Mouse (Mus musculus) liver, adult 2 months (tissue): ENCODE measurements around the gene Crlf3. TPM values are rescaled to one million over a fixed set of nuclear protein-coding genes. Genes with fewer than 3 reads are reported as not detected.

Experiments
- DNase-seq: peaks from one replicate; pipeline ENCODE4 v3.0.0-alpha.2; 2011; ENCODE audit warnings: low read depth, low spot score; ENCODE audit errors: extremely low read depth
- H3K27ac ChIP-seq: fragments of 200-500 bp; replicated peaks from 2 replicates; pipeline ENCODE4 v1.5.1; 2012; ENCODE audit warnings: low read depth, mild to moderate bottlenecking, control low read depth, inconsistent platforms, low read length; ENCODE audit not compliant: insufficient read depth
- H3K27me3 ChIP-seq: fragments of 200-500 bp; 2 replicates; pipeline ENCODE4 v1.6.1; 2012; ENCODE audit warnings: mild to moderate bottlenecking, moderate library complexity, low read length, inconsistent platforms; ENCODE audit not compliant: control insufficient read depth, insufficient read depth
- H3K36me3 ChIP-seq: fragments of 200-500 bp; 2 replicates; pipeline ENCODE4 v1.6.1; 2012; ENCODE audit warnings: low read length, inconsistent platforms; ENCODE audit not compliant: control insufficient read depth, insufficient read depth
- H3K4me1 ChIP-seq: fragments of 200-500 bp; 2 replicates; pipeline ENCODE4 v1.6.1; 2011; ENCODE audit warnings: low read length; ENCODE audit not compliant: control insufficient read depth, insufficient read depth
- H3K4me3 ChIP-seq: fragments of 200-500 bp; 2 replicates; pipeline ENCODE4 v1.5.1; 2011; ENCODE audit warnings: low read depth, mild to moderate bottlenecking, control low read depth, low read length, moderate library complexity; ENCODE audit not compliant: insufficient read depth
- H3K79me2 ChIP-seq: fragments of 200-500 bp; 2 replicates; pipeline ENCODE4 v1.6.1; 2012; ENCODE audit warnings: inconsistent platforms, mild to moderate bottlenecking, low read length, moderate library complexity; ENCODE audit not compliant: control insufficient read depth, insufficient read depth
- H3K9ac ChIP-seq: fragments of 200-500 bp; 2 replicates; pipeline ENCODE4 v1.6.1; 2012; ENCODE audit warnings: low read depth, mild to moderate bottlenecking, control low read depth, inconsistent platforms, low read length
- CTCF ChIP-seq: fragments of 200-500 bp; IDR thresholded peaks from 2 replicates; pipeline ENCODE4 v1.5.1; 2011; ENCODE audit warnings: low read depth, low read length, control low read depth
- POLR2A ChIP-seq: fragments of 200-500 bp; IDR thresholded peaks from 2 replicates; pipeline ENCODE4 v1.6.1; 2011; ENCODE audit warnings: low read length, control low read depth; ENCODE audit not compliant: insufficient read depth; ENCODE audit errors: extremely low read depth
- WGBS: fragments of 180-500 bp; shearing (Covaris S2); methylation state at CpG from one replicate; pipeline ENCODE4 v1.1.7; 2018; 5-methylcytosine and 5-hydroxymethylcytosine counted together
- polyA plus RNA-seq: library from polyadenylated mRNA; depleted of rRNA; stranded (reverse); fragments of >200 nt; gene quantifications from 2 replicates; pipeline ENCODE4 v1.2.3, GENCODE M21; 2012
- total RNA-seq: library from RNA; depleted of rRNA; stranded (reverse); fragments of >200 nt; gene quantifications from 2 replicates; pipeline ENCODE4 v1.2.3, GENCODE M21; 2014

Gene Crlf3
- total and polyA plus RNA-seq, 2 experiments = 4.1 to 10.4 TPM

GRCm38 (mm10) chr11:80090555-80091164, 9.9 kb upstream of the Crlf3 start:
- DNase-seq = no peak
- Histone ChIP-seq H3K79me2 (0 out of 2 replicates have a peak, but pooled peaks cover 3% of the 10 kb centered on the region), H3K4me1 (peaks cover 6% of the 10 kb centered on the region; the same call in 1 of the 2 replicates), H3K4me3 (no peak overlapping the region), H3K36me3 (no peaks in the 10 kb centered on the region), H3K27ac (no peak overlapping the region), H3K9ac (no peak overlapping the region), H3K27me3 (no peaks in the 10 kb centered on the region)
- 58% methylated on average over 3 of the region's 3 CpGs for WGBS
- TF ChIP-seq CTCF (no peak), POLR2A (no peak)

- no peaks in the 10 kb centered on the region for H3K36me3 ChIP-seq
- H3K4me1 ChIP-seq = peaks cover 9% of the 10 kb centered on the region; the same call in 1 of the 2 replicates
- TF ChIP-seq POLR2A (no peak), CTCF (no peak)
- H3K9ac ChIP-seq = peak overlapping the region; percentile 84
- 0 out of 2 replicates have a peak, but pooled peaks cover 3% of the 10 kb centered on the region for H3K79me2 ChIP-seq
- no peak for DNase-seq
- no peaks in the 10 kb centered on the region for H3K27me3 ChIP-seq
- H3K4me3 ChIP-seq = peak overlapping the region; percentile 83
- no peak overlapping the region for H3K27ac ChIP-seq
- 2% methylated on average over 14 of the region's 14 CpGs for WGBS
Observed at GRCm38 (mm10) chr11:80089817-80090214, 9.0 kb upstream of the Crlf3 start.

- 5% methylated on average over 57 of the region's 57 CpGs for WGBS
- H3K9ac ChIP-seq = peak within 1 kb of the TSS; percentile 84
- TF ChIP-seq CTCF (no peak), POLR2A (no peak)
- H3K27me3 ChIP-seq = no peaks in the 10 kb centered on the region
- H3K27ac ChIP-seq = peak within 1 kb of the TSS; percentile 75
- peak within 1 kb of the TSS; percentile 83 for H3K4me3 ChIP-seq
- H3K4me1 ChIP-seq = peaks cover 9% of the 10 kb centered on the region; the same call in 1 of the 2 replicates
- H3K79me2 ChIP-seq = 0 out of 2 replicates have a peak, but pooled peaks cover 3% of the 10 kb centered on the region
- DNase-seq = peak; percentile 91
- no peaks in the 10 kb centered on the region for H3K36me3 ChIP-seq
Observed at GRCm38 (mm10) chr11:80088917-80089816, 8.4 kb upstream of the Crlf3 start, which contains the start of gene Atad5. Gene Atad5, plus strand, starts transcription at chr11:80089400.

- H3K9ac ChIP-seq = no peak overlapping the region
- no peaks in the 10 kb centered on the region for H3K27me3 ChIP-seq
- H3K79me2 ChIP-seq = no peaks in the 10 kb centered on the region
- H3K27ac ChIP-seq = no peak overlapping the region
- no peaks in the 10 kb centered on the region for H3K36me3 ChIP-seq
- no peak overlapping the region for H3K4me3 ChIP-seq
- peaks cover 10% of the 10 kb centered on the region for H3K4me1 ChIP-seq
- 14% methylated on average over 5 of the region's 5 CpGs for WGBS
- peak; percentile 83 for DNase-seq
- TF ChIP-seq CTCF (peak; percentile 88), POLR2A (no peak)
Observed at GRCm38 (mm10) chr11:80086844-80087243, 6.1 kb upstream of the Crlf3 start.

GRCm38 (mm10) chr11:80085356-80086055, 4.7 kb upstream of the Crlf3 start:
- no peaks in the 10 kb centered on the region for H3K79me2 ChIP-seq
- TF ChIP-seq POLR2A (no peak), CTCF (no peak)
- peaks cover 17% of the 10 kb centered on the region for H3K4me1 ChIP-seq
- no peak overlapping the region for H3K4me3 ChIP-seq
- H3K9ac ChIP-seq = no peak overlapping the region
- H3K27ac ChIP-seq = peak overlapping the region; percentile 15
- peak; percentile 65 for DNase-seq
- H3K27me3 ChIP-seq = no peaks in the 10 kb centered on the region
- WGBS = 75% methylated on average over 6 of the region's 6 CpGs
- H3K36me3 ChIP-seq = no peaks in the 10 kb centered on the region
